18 mouse cellular contexts compared by ENCODE assay signal in genomic region chr14:76223036-76223650, GRCm38 (mm10).
A peak's percentile ranks its signal among the peaks of the same experiment; 100 is the strongest.
DNase-seq lines count a peak whose midpoint lies in the region; ATAC-seq and TF ChIP-seq lines count a peak whose summit lies in the region.
"Had no signal": no experiment of that assay in that cellular context is flagged by ENCODE, and none has a peak within 500 bp of the region (broad histone marks: within the 10 kb centered on the region; RNA-seq: fewer than 3 reads in every experiment).

No protein-coding gene starts in this region.

- DNase-seq in testis, postnatal 10 days (ENCODE audit: low spot score): peak; percentile 54
- DNase-seq in testis, postnatal 14 days (ENCODE audit: low spot score): no peak
- peak; percentile 47 for DNase-seq in lung, postnatal 14 days
- DNase-seq in stomach, postnatal 0 days (ENCODE audit: low spot score): peak; percentile 76
- DNase-seq in adrenal gland, postnatal 10 days: no peak
- no peak for DNase-seq in forebrain, embryonic 11.5 days (ENCODE audit: low spot score)
- DNase-seq: cerebellum, postnatal 10 days; embryo, embryonic 11 days; heart, postnatal 36 days; midbrain, embryonic 14.5 days; thymus, postnatal 14 days had no signal

- peak; percentile 94 for ATAC-seq in intestine, postnatal 0 days
- ATAC-seq in stomach, postnatal 0 days (ENCODE audit: low FRiP score, low TSS enrichment): peak; percentile 96
- ATAC-seq in forebrain, embryonic 11.5 days (replicated peaks; ENCODE audit: low FRiP score): no peak
- ATAC-seq: CD4-positive, CD25-positive, alpha-beta regulatory T cell, adult 4 months had no signal

- H3K27ac ChIP-seq in intestine, postnatal 0 days (ENCODE audit: low read depth, low read length): no peak overlapping the region
- peak overlapping the region; percentile 61 for H3K27ac ChIP-seq in stomach, postnatal 0 days (replicated peaks)
- H3K27ac ChIP-seq in forebrain, embryonic 11.5 days (ENCODE audit: low read depth, low read length): no peak overlapping the region
- H3K27ac ChIP-seq: forebrain, embryonic 15.5 days; heart, embryonic 13.5 days; kidney, postnatal 0 days; limb, embryonic 15.5 days had no signal

- H3K4me1 ChIP-seq in intestine, postnatal 0 days (replicated peaks; ENCODE audit: control insufficient read depth, insufficient read depth, low read length): no peaks in the 10 kb centered on the region; the same call in 1 of the 2 replicates
- peaks cover 6% of the 10 kb centered on the region; the same call in 1 of the 2 replicates for H3K4me1 ChIP-seq in stomach, postnatal 0 days (replicated peaks; ENCODE audit: control insufficient read depth, insufficient read depth)
- H3K4me1 ChIP-seq in forebrain, embryonic 11.5 days (replicated peaks; ENCODE audit: control insufficient read depth, insufficient read depth, low read length): peaks cover 8% of the 10 kb centered on the region
- H3K4me1 ChIP-seq: limb, embryonic 15.5 days had no signal

- no peak for TF ChIP-seq EP300 in stomach, postnatal 0 days (optimal IDR thresholded peaks at IDR 0.05)

- TF ChIP-seq CTCF in intestine, postnatal 0 days (IDR thresholded peaks at IDR 0.05; ENCODE audit: low read depth): no peak
- TF ChIP-seq CTCF in stomach, postnatal 0 days (IDR thresholded peaks at IDR 0.05; ENCODE audit: low read depth): no peak

- WGBS in intestine, postnatal 0 days: 35% methylated on average over 8 of the region's 8 CpGs
- WGBS in stomach, postnatal 0 days: 55% methylated on average over 8 of the region's 8 CpGs
- 89% methylated on average over 8 of the region's 8 CpGs for WGBS in forebrain, embryonic 11.5 days

- no peaks in the 10 kb centered on the region for H3K9me3 ChIP-seq in intestine, postnatal 0 days (ENCODE audit: control insufficient read depth)
- no peaks in the 10 kb centered on the region for H3K9me3 ChIP-seq in stomach, postnatal 0 days (ENCODE audit: control insufficient read depth, low read length)
- H3K9me3 ChIP-seq in forebrain, embryonic 11.5 days (ENCODE audit: control insufficient read depth, low read length): peaks cover 3% of the 10 kb centered on the region; the same call in 1 of the 2 replicates
- H3K9me3 ChIP-seq: G1E; limb, embryonic 15.5 days had no signal

- H3K9ac ChIP-seq in intestine, postnatal 0 days (ENCODE audit: low read depth, low read length): no peak overlapping the region
- no peak overlapping the region for H3K9ac ChIP-seq in stomach, postnatal 0 days (ENCODE audit: low read length)
- no peak overlapping the region for H3K9ac ChIP-seq in forebrain, embryonic 11.5 days (ENCODE audit: low read length)
- H3K9ac ChIP-seq: forebrain, embryonic 15.5 days; heart, embryonic 13.5 days; limb, embryonic 15.5 days had no signal

- no peak overlapping the region for H3K4me2 ChIP-seq in intestine, postnatal 0 days (replicated peaks; ENCODE audit: low read depth)
- H3K4me2 ChIP-seq in stomach, postnatal 0 days (replicated peaks; ENCODE audit: low read depth): no peak overlapping the region
- no peak overlapping the region for H3K4me2 ChIP-seq in forebrain, embryonic 11.5 days (ENCODE audit: low read depth, low read length, severe bottlenecking)
- H3K4me2 ChIP-seq: forebrain, embryonic 15.5 days; heart, embryonic 13.5 days; limb, embryonic 15.5 days had no signal

- H3K36me3 ChIP-seq in intestine, postnatal 0 days (ENCODE audit: control insufficient read depth, insufficient read depth): no peaks in the 10 kb centered on the region
- no peaks in the 10 kb centered on the region for H3K36me3 ChIP-seq in stomach, postnatal 0 days (ENCODE audit: control insufficient read depth, insufficient read depth, low read length)
- no peaks in the 10 kb centered on the region for H3K36me3 ChIP-seq in forebrain, embryonic 11.5 days (ENCODE audit: control insufficient read depth, insufficient read depth, low read length)
- H3K36me3 ChIP-seq: forebrain, embryonic 15.5 days; G1E; heart, embryonic 13.5 days; limb, embryonic 15.5 days had no signal

- H3K27me3 ChIP-seq in intestine, postnatal 0 days (replicated peaks; ENCODE audit: control insufficient read depth, insufficient read depth, low read length): no peaks in the 10 kb centered on the region
- no peaks in the 10 kb centered on the region for H3K27me3 ChIP-seq in stomach, postnatal 0 days (ENCODE audit: control insufficient read depth, insufficient read depth, low read length)
- peaks cover 2% of the 10 kb centered on the region; the same call in 1 of the 2 replicates for H3K27me3 ChIP-seq in forebrain, embryonic 11.5 days (ENCODE audit: control insufficient read depth, insufficient read depth, low read length)
- H3K27me3 ChIP-seq: forebrain, embryonic 15.5 days; heart, embryonic 13.5 days; limb, embryonic 15.5 days had no signal

- H3K4me3 ChIP-seq in intestine, postnatal 0 days (ENCODE audit: low read depth, low read length): no peak overlapping the region
- H3K4me3 ChIP-seq in stomach, postnatal 0 days (ENCODE audit: low read depth, low read length): no peak overlapping the region
- no peak overlapping the region for H3K4me3 ChIP-seq in forebrain, embryonic 11.5 days (ENCODE audit: low read depth, low read length)
- H3K4me3 ChIP-seq: forebrain, embryonic 15.5 days; heart, embryonic 13.5 days; limb, embryonic 15.5 days had no signal

Comparison
In these comparisons a context has a peak if more than half of its experiments do, and no peak if none do; other contexts are left out.
1. DNase-seq: peak in testis, postnatal 10 days (single experiment), lung, postnatal 14 days (single experiment) and stomach, postnatal 0 days (single experiment); none in testis, postnatal 14 days (single experiment), adrenal gland, postnatal 10 days (single experiment) and forebrain, embryonic 11.5 days (single experiment).